Mouse (Mus musculus) granulocyte monocyte progenitor cell, adult 5-6 weeks (primary cell): ENCODE results near the gene Bdnf. TPM values are rescaled to one million over a fixed set of nuclear protein-coding genes. Genes with fewer than 3 reads are reported as not detected.

Experiments
- ATAC-seq: replicated peaks from 2 replicates; pipeline ENCODE4 v1.8.0; 2016; ENCODE audit warnings: mild to moderate bottlenecking, moderate TSS enrichment, inconsistent platforms; ENCODE audit not compliant: poor library complexity, severe bottlenecking
- total RNA-seq, 2 experiments: library from RNA; stranded (forward) in 1 of 2; stranded (reverse) in 1 of 2; fragments of 200-712, 200-1000 nt in 1 of 2; fragments of >200 nt in 1 of 2; fragmentation: Nextera tagmentation in 1 of 2; gene quantifications; 2 replicates each; pipeline ENCODE4 v1.2.3; 2014 to 2017

The Bdnf gene
- total RNA-seq (2014; fragmentation: Nextera tagmentation) (not detected in 2 replicates), total RNA-seq (2017) (not detected in 2 replicates)

GRCm38 (mm10) chr2:109674532-109674931 is at the start of gene Bdnf:
Gene Bdnf (plus strand): TSS chr2:109674700.
- no peak for ATAC-seq

GRCm38 (mm10) chr2:109626864-109627263 is 47.6 kb upstream of the Bdnf start:
- no peak for ATAC-seq

- ATAC-seq = no peak; the same call in 1 of the 2 replicates
These were observed 718 bp upstream of the Bdnf start for GRCm38 (mm10) chr2:109673509-109674455.

GRCm38 (mm10) chr2:109675051-109675450 is 551 bp downstream of the Bdnf start:
- no peak for ATAC-seq

- ATAC-seq = peak; percentile 41; the same call in 1 of the 2 replicates
These were observed 1.6 kb downstream of the Bdnf start for GRCm38 (mm10) chr2:109675973-109676617.

GRCm38 (mm10) chr2:109676618-109676974 is 2.1 kb downstream of the Bdnf start:
- no peak for ATAC-seq

- ATAC-seq = no peak
These were observed 3.0 kb downstream of the Bdnf start for GRCm38 (mm10) chr2:109677221-109678089.

GRCm38 (mm10) chr2:109678090-109678409 is 3.5 kb downstream of the Bdnf start:
- peak; percentile 39 for ATAC-seq

GRCm38 (mm10) chr2:109678454-109678853 is 4.0 kb downstream of the Bdnf start:
- no peak for ATAC-seq

- no peak for ATAC-seq
These were observed 4.9 kb downstream of the Bdnf start for GRCm38 (mm10) chr2:109679446-109679845.

GRCm38 (mm10) chr2:109681071-109681470 is 6.6 kb downstream of the Bdnf start:
- no peak for ATAC-seq

GRCm38 (mm10) chr2:109688661-109689060 is 14.2 kb downstream of the Bdnf start:
- ATAC-seq = no peak

GRCm38 (mm10) chr2:109692266-109693177 is 18.0 kb downstream of the Bdnf start:
- no peak for ATAC-seq

GRCm38 (mm10) chr2:109693178-109694115 is 18.9 kb downstream of the Bdnf start:
- peak; percentile 40 for ATAC-seq

GRCm38 (mm10) chr2:109694116-109694837 is 19.8 kb downstream of the Bdnf start:
- ATAC-seq = peak; percentile 20; the same call in 1 of the 2 replicates

GRCm38 (mm10) chr2:109694838-109695225 is 20.3 kb downstream of the Bdnf start:
- ATAC-seq = peak; percentile 57; the same call in 1 of the 2 replicates

GRCm38 (mm10) chr2:109697151-109697550 is 22.7 kb downstream of the Bdnf start:
- ATAC-seq = no peak

GRCm38 (mm10) chr2:109700291-109700690 is 25.8 kb downstream of the Bdnf start:
- ATAC-seq = no peak
